Mouse (Mus musculus) CH12.LX (cell line): ENCODE measurements around the gene Ttll5.

Source experiments
- CHD1 ChIP-seq: IDR thresholded peaks from 2 replicates; pipeline ENCODE4 v1.6.1; 2012; ENCODE audit warnings: low read depth, low read length, improper control_type of control experiment, inconsistent platforms
- CHD2 ChIP-seq: IDR thresholded peaks from 2 replicates; pipeline ENCODE4 v1.6.1; 2011; ENCODE audit warnings: low read length, improper control_type of control experiment
- CTCF ChIP-seq, 2 experiments: IDR thresholded peaks in 1 of 2; conservative IDR thresholded peaks in 1 of 2; 2 replicates each; pipeline ENCODE4 v1.5.1; 2011 to 2012; ENCODE audit warnings: low read depth in 2 of 2, low read length in 2 of 2, improper control_type of control experiment in 1 of 2, inconsistent platforms in 1 of 2, mild to moderate bottlenecking in 1 of 2, moderate library complexity in 1 of 2
- E2F4 ChIP-seq: IDR thresholded peaks from 2 replicates; pipeline ENCODE4 v1.6.1; 2011; ENCODE audit warnings: low read depth, low read length, improper control_type of control experiment; ENCODE audit not compliant: insufficient replicate concordance
- EP300 ChIP-seq: IDR thresholded peaks from 2 replicates; pipeline ENCODE4 v1.6.1; 2011; ENCODE audit warnings: low read length, improper control_type of control experiment
- HCFC1 ChIP-seq: IDR thresholded peaks from 2 replicates; pipeline ENCODE4 v1.6.1; 2012; ENCODE audit warnings: low read depth, mild to moderate bottlenecking, inconsistent platforms, low read length, improper control_type of control experiment
- MAZ ChIP-seq: IDR thresholded peaks from 2 replicates; pipeline ENCODE4 v1.6.1; 2012; ENCODE audit warnings: low read depth, mild to moderate bottlenecking, inconsistent platforms, low read length, improper control_type of control experiment, moderate library complexity
- MEF2A ChIP-seq: IDR thresholded peaks from 2 replicates; pipeline ENCODE4 v1.6.1; 2014; ENCODE audit warnings: low read depth, mild to moderate bottlenecking, inconsistent platforms, low read length, improper control_type of control experiment, borderline replicate concordance
- POLR2AphosphoS2 ChIP-seq: IDR thresholded peaks from 2 replicates; pipeline ENCODE4 v1.6.1; 2011; ENCODE audit warnings: low read depth, low read length, improper control_type of control experiment
- RAD21 ChIP-seq: IDR thresholded peaks from 2 replicates; pipeline ENCODE4 v1.6.1; 2011; ENCODE audit warnings: low read depth, mild to moderate bottlenecking, low read length, improper control_type of control experiment, moderate library complexity
- USF2 ChIP-seq: conservative IDR thresholded peaks from 2 replicates; pipeline ENCODE4 v1.6.1; 2011; ENCODE audit warnings: low read depth, low read length, improper control_type of control experiment
- ZC3H11A ChIP-seq: IDR thresholded peaks from 2 replicates; pipeline ENCODE4 v1.6.1; 2012; ENCODE audit warnings: low read depth, mild to moderate bottlenecking, inconsistent platforms, low read length, improper control_type of control experiment
- ZNF384 ChIP-seq: IDR thresholded peaks from 2 replicates; pipeline ENCODE4 v1.6.1; 2012; ENCODE audit warnings: low read depth, low read length, improper control_type of control experiment, inconsistent platforms

- TF ChIP-seq ZNF384 (no peak), POLR2AphosphoS2 (no peak), EP300 (no peak), CHD1 (no peak), RAD21 (no peak), MAZ (no peak), MEF2A (no peak), CTCF (conservative IDR thresholded peaks at IDR 0.05 in 1 of 2, IDR thresholded peaks at IDR 0.05 in 1 of 2; ENCODE audit: low read depth in 2 of 2, low read length in 2 of 2) (no peak), USF2 (no peak), HCFC1 (no peak), ZC3H11A (no peak), E2F4 (no peak), CHD2 (no peak)
These were observed 250.9 kb downstream of the Ttll5 start for GRCm38 (mm10) chr12:86075358-86075757.
